Mouse (Mus musculus) stomach, postnatal 0 days (tissue): ENCODE results near the gene Tubb4a. TPM values are rescaled to one million over a fixed set of nuclear protein-coding genes. Genes with fewer than 3 reads are reported as not detected.
"Not testable (repeated sequence)": the region's sequence is repeated elsewhere in the genome, so short reads cannot be mapped to it uniquely, and the experiment has no call there.

Experiments used
- ATAC-seq: fragments of 200-750 bp; cut with Nextera tagmentation; 2 replicates; pipeline ENCODE4 v1.8.0; 2017; ENCODE audit not compliant: low FRiP score, low TSS enrichment
- DNase-seq: peaks from one replicate; pipeline ENCODE4 v3.0.0-alpha.2; 2016; ENCODE audit warnings: low spot score
- H3K27ac ChIP-seq: fragments of 300-500 bp; sonication (generic); replicated peaks from 2 replicates; pipeline ENCODE4 v1.5.1; 2014; ENCODE audit warnings: mild to moderate bottlenecking, control low read depth
- H3K27me3 ChIP-seq: fragments of 300-500 bp; sonication (generic); 2 replicates; pipeline ENCODE4 v1.6.1; 2014; ENCODE audit warnings: low read length; ENCODE audit not compliant: control insufficient read depth, insufficient read depth
- H3K36me3 ChIP-seq: fragments of 300-500 bp; sonication (generic); 2 replicates; pipeline ENCODE4 v1.6.1; 2014; ENCODE audit warnings: low read length, mixed read lengths; ENCODE audit not compliant: control insufficient read depth, insufficient read depth
- H3K4me1 ChIP-seq: fragments of 300-500 bp; sonication (generic); replicated peaks from 2 replicates; pipeline ENCODE4 v1.6.1; 2014; ENCODE audit warnings: antibody characterized with exemption; ENCODE audit not compliant: control insufficient read depth, insufficient read depth
- H3K4me2 ChIP-seq: fragments of 300-500 bp; sonication (generic); replicated peaks from 2 replicates; pipeline ENCODE4 v1.6.1; 2014; ENCODE audit warnings: low read depth, mild to moderate bottlenecking, control low read depth, moderate library complexity
- H3K4me3 ChIP-seq: fragments of 300-500 bp; sonication (generic); 2 replicates; pipeline ENCODE4 v1.5.1; 2014; ENCODE audit warnings: low read depth, low read length, control low read depth
- H3K9ac ChIP-seq: fragments of 300-500 bp; sonication (generic); 2 replicates; pipeline ENCODE4 v1.6.1; 2014; ENCODE audit warnings: mild to moderate bottlenecking, low read length, control low read depth, mixed read lengths
- H3K9me3 ChIP-seq: fragments of 300-500 bp; sonication (generic); 2 replicates; pipeline ENCODE4 v1.6.1; 2016; ENCODE audit warnings: low read length; ENCODE audit not compliant: control insufficient read depth
- CTCF ChIP-seq: IDR thresholded peaks from 2 replicates; pipeline ENCODE4 v1.5.1; 2016; ENCODE audit warnings: antibody characterized with exemption, low read depth, mild to moderate bottlenecking, moderate library complexity
- EP300 ChIP-seq: optimal IDR thresholded peaks from 2 replicates; pipeline ENCODE3; 2016; ENCODE audit warnings: antibody characterized with exemption
- WGBS: fragments of 180-500 bp; shearing (Covaris S2); extraction: QIAGEN DNeasy Blood & Tissue Kit; methylation state at CpG from one replicate; pipeline ENCODE4 v1.1.7; 2014; 5-methylcytosine and 5-hydroxymethylcytosine counted together
- polyA plus RNA-seq: library from polyadenylated mRNA; unstranded; fragments of >200 nt; fragmentation: Nextera tagmentation; extraction: Ambion mirVana; gene quantifications from 2 replicates; pipeline ENCODE4 v1.2.1, GENCODE M21; 2015

Tubb4a gene
- polyA plus RNA-seq, 1 experiment from 2014 or later, result 9.5 TPM

DNA sequence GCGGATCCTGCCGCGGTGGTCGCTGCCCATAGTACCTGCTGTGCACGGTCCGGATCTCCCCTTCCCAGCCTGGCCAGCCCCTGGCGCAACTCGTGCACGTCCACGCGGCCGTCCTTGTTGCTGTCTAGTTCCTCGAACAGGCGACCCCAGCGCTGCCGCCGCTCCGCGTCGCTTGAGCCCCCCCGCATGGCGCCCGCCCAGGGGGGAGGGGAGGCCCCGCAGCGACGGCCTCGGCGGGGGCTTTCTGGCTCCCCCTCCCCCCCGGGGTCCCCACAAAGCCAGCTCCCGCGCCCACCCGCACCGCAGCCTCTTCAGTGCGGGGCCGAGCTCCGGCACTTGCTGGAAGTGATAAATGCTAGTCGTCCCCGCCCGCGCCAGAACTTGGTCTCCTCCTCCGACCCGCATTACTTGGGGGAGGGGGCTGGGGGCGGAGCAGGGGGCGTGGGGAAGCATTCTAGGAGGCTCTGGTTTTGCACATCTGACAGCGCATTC lies 28.1 kb downstream of the Tubb4a start, which contains the start of gene Slc25a23:
Gene Slc25a23 (minus strand): TSS at position 378 of the 492 bp plus-strand sequence.
- H3K36me3 ChIP-seq, result no peaks in the 10 kb centered on the region
- no peaks in the 10 kb centered on the region for H3K9me3 ChIP-seq
- peak; percentile 14; the same call in 1 of the 2 replicates for ATAC-seq
- H3K4me2 ChIP-seq, result peak within 1 kb of the TSS; percentile 91
- H3K4me1 ChIP-seq, result no peaks in the 10 kb centered on the region
- peak within 1 kb of the TSS; percentile 67 for H3K4me3 ChIP-seq
- H3K27ac ChIP-seq, result peak within 1 kb of the TSS; percentile 74
- DNase-seq, result peak; percentile 78
- TF ChIP-seq CTCF, result no peak
- no peak for TF ChIP-seq EP300
- WGBS, result under 1% methylated on average over 41 of the region's 45 CpGs
- peak within 1 kb of the TSS; percentile 74 for H3K9ac ChIP-seq
- H3K27me3 ChIP-seq, result no peaks in the 10 kb centered on the region

DNA sequence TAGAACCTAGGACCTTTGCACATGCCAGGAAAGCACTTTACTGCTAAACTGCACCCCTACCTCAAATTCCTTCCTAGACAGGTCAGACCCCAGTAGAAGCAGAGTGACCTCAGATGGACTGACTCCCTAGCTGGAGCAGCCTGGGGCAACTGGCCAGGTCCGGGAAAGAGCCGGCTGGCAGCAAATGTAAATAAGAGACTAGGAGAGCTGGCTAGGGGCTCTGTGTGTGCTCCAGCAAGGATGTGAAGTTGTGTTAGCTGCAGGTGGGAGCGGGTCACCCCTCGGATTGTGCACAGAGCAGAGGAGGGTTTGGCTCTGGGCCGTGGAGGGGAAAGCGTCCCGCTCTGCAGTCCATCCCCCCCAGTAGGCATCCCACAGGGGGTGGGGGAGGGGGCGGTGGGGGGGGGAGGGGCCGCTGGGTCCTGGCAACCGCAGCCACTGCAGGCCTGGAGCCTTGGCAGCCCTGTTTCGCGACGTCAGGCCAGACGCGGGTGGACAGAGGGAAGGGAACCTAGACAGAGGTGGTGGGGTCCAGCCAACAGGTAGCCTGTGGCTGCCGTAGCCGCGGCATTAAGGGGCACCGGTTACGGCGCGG lies 28.6 kb downstream of the Tubb4a start, which contains the start of gene Crb3:
Gene Crb3 (plus strand): TSS at position 215 of the 595 bp plus-strand sequence.
- H3K36me3 ChIP-seq, result no peaks in the 10 kb centered on the region
- ATAC-seq, result no peak

DNA sequence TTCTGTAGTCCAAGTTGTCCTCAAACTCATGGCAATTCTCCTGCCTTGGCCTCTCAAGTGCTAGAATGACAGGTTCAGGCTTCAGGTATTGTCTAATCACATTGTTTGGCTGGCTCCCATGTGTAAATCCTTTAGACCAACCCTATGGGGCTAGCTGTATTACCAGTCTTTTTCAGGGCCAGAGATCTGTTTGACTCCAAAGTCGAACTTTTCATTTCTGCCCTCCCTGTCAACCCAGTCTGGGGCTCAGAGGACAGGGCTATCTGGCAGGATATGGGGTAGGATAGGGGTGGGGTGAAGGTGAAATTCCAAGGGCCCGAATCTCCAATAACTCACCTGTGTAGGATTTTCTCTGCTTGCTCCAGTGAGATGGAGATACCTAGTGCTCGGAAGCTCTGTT lies 31.3 kb downstream of the Tubb4a start:
- Histone ChIP-seq H3K27me3 (no peaks in the 10 kb centered on the region), H3K36me3 (0 out of 2 replicates have a peak, but pooled peaks cover 2% of the 10 kb centered on the region), H3K4me2 (no peak overlapping the region), H3K9me3 (no peaks in the 10 kb centered on the region), H3K9ac (no peak overlapping the region), H3K4me1 (no peaks in the 10 kb centered on the region), H3K27ac (no peak overlapping the region), H3K4me3 (no peak overlapping the region)
- DNase-seq, result no peak
- no peak for ATAC-seq
- TF ChIP-seq CTCF (no peak), EP300 (no peak)
- WGBS, result 80% methylated on average over 3 of the region's 3 CpGs

More for the DNA sequence above, 28.6 kb downstream of the Tubb4a start, which contains the start of gene Crb3:
- 2% methylated on average over 18 of the region's 22 CpGs for WGBS
- Histone ChIP-seq H3K27me3 (no peaks in the 10 kb centered on the region), H3K4me2 (peak within 1 kb of the TSS; percentile 91), H3K9me3 (no peaks in the 10 kb centered on the region), H3K4me1 (no peaks in the 10 kb centered on the region), H3K27ac (peak within 1 kb of the TSS; percentile 65), H3K9ac (peak within 1 kb of the TSS; percentile 74), H3K4me3 (peak within 1 kb of the TSS; percentile 67)
- TF ChIP-seq CTCF, result no peak
- DNase-seq, result peak; percentile 42

DNA sequence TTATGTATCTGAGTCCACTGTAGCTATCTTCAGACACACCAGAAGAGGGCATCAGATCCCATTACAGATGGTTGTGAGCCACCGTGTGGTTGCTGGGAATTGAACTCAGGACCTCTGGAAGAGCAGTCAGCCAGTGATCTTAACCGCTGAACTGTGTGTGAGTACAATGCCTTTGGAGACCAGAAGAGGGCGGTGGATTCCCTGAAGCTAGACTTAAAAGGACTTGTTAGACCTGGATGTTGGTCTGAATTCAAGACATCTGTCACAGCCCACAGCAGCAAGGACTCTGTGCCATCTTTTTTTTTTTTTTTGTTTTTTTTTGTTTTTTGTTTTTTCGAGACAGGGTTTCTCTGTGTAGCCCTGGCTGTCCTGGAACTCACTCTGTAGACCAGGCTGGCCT lies 35.9 kb downstream of the Tubb4a start:
- H3K9me3 ChIP-seq, H3K4me1 ChIP-seq, H3K36me3 ChIP-seq, H3K27me3 ChIP-seq, H3K4me3 ChIP-seq, H3K9ac ChIP-seq, H3K4me2 ChIP-seq, H3K27ac ChIP-seq, DNase-seq, ATAC-seq: not testable (repeated sequence)
- WGBS, result 85% methylated on average over 4 of the region's 4 CpGs
- TF ChIP-seq CTCF, result peak; percentile 50

DNA sequence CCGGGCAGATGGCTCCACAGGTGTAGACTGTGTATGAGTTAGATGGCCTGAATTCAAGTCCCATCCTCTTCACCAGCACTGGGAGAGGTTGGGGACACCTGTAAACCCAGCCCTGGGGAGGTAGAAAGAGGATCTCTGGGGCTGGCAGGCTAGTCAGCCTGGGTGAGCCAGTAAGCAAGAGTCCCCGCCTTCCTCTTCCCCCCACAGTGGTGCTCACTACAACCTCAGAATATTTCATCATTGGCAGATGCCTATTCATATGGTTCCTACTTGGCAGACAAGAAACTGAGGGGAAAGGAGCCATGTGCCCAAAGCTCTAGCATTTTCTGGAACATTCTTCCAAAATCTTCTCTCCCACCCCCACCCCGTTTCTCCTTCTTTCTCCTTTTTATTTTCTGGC lies 38.8 kb downstream of the Tubb4a start:
- no peak for TF ChIP-seq EP300
- TF ChIP-seq CTCF, result no peak
- WGBS, result 94% methylated on average over 3 of the region's 3 CpGs
- no peaks in the 10 kb centered on the region for H3K4me1 ChIP-seq
- H3K27me3 ChIP-seq, result no peaks in the 10 kb centered on the region
- no peak for ATAC-seq
- no peak overlapping the region for H3K4me2 ChIP-seq
- H3K36me3 ChIP-seq, result 0 out of 2 replicates have a peak, but pooled peaks cover 2% of the 10 kb centered on the region
- H3K9me3 ChIP-seq, result no peaks in the 10 kb centered on the region
- no peak overlapping the region for H3K27ac ChIP-seq
- no peak for DNase-seq
- H3K9ac ChIP-seq, result no peak overlapping the region
- no peak overlapping the region for H3K4me3 ChIP-seq

DNA sequence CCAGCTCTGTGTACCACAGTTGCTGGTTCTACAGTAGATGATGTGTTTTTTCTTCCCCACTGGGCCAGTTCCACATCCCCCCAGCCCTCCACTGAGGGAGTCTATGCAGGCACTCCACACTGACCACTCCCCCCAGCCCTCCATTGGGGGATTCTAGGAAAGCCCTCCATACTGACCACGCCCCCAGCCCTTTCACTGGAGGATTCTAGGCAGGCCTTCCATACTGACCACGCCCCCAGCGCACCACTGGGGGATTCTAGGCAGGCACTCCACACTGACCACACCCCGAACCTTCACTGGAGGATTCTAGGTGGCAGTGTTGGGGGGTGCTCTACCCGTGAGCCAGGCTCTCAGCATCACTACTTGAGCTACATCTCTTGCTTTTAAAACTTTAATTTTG lies 40.2 kb downstream of the Tubb4a start:
- no peak overlapping the region for H3K4me2 ChIP-seq
- no peaks in the 10 kb centered on the region for H3K36me3 ChIP-seq
- no peaks in the 10 kb centered on the region for H3K9me3 ChIP-seq
- WGBS, result 36% methylated on average over 5 of the region's 5 CpGs
- H3K27me3 ChIP-seq, result no peaks in the 10 kb centered on the region
- H3K4me1 ChIP-seq, result no peaks in the 10 kb centered on the region
- no peak overlapping the region for H3K4me3 ChIP-seq
- DNase-seq (no peak), ATAC-seq (no peak)
- TF ChIP-seq CTCF (no peak), EP300 (no peak)
- no peak overlapping the region for H3K9ac ChIP-seq
- H3K27ac ChIP-seq, result no peak overlapping the region
